12 mouse cellular contexts compared by ENCODE assay signal in the genomic region with DNA sequence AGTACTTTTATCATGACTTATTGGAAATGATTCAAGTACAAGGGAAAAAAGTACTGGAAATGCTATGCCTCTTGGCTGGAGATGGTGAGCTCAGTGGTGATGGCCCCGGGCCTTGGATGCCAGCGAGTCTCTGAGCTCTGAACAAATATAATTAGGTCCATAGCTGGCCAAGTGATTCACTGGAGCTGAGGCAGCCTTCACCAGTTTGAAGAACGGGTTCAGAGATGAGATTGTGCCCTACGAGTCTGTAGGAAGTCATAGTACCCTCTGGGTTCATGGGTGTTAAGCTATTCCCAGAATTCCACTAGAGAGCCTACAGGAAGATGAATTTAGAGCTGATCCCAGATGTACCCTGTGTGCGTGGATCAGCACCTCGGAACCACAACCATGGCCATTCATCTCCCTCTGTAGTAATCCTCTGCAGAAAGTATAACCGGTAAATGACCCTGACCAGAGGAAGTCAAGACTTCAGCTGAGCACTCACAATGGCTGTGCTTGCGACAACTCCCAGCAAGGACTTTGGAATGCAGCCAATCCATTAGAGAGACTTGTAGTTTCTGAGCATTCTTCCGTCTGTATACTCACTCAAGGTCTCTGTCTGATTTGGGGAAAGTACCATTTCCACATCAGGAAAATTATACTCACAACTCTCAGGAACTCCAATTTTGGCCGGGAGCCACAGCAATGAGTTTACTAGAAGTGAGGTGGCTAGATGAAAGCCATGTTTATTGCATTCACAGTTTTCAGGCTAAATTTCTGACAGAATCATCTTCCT. TPM values are rescaled to one million over a fixed set of nuclear protein-coding genes. Genes with fewer than 3 reads are reported as not detected.
DNase-seq lines count a peak whose midpoint lies in the region.
"Had no signal": no experiment of that assay in that cellular context is flagged by ENCODE, and none has a peak within 500 bp of the region (broad histone marks: within the 10 kb centered on the region; RNA-seq: fewer than 3 reads in every experiment).

No protein-coding gene starts in this region.

- intact Hi-C loops in heart, postnatal 10 days (cut with DNase I), result no loop called here
- intact Hi-C loops in heart, postnatal 36 days (cut with DNase I), result no loop called here

- peak; percentile 5 to 15 for DNase-seq in heart, postnatal 10 days
- no peak for DNase-seq in heart, postnatal 36 days
- peak; percentile 5 for DNase-seq in right cerebral cortex, postnatal 4 days
- no peak for DNase-seq in right cerebral cortex, postnatal 25 days
- peak; percentile 84 for DNase-seq in adrenal gland, postnatal 25 days
- DNase-seq in ovary, postnatal 36 days (ENCODE audit: low spot score), result peak; percentile 20
- DNase-seq in left cerebral cortex, adult 9 months (ENCODE audit: low spot score in 2 of 2), result no peak
- DNase-seq: kidney, adult 18-20 months had no signal

RNA-seq across cellular contexts. Expression of a gene that starts 36.4 kb away (rescaled TPM):
- total RNA-seq in heart, postnatal 10 days (2021), result not detected
- total RNA-seq in heart, postnatal 36 days (2021), result under 1 TPM in 1 of 2 experiments, not detected in 1; 0.08 TPM
- total RNA-seq in adrenal gland, postnatal 25 days (2021), result not detected in 2 replicates
- total RNA-seq: common myeloid progenitor, adult 5-6 weeks; layer of hippocampus, postnatal 25 days; liver, adult 2 months; monocyte, adult 5-6 weeks had no signal

RNA-seq across cellular contexts. Expression of a gene that starts 52.4 kb away (rescaled TPM):
- total RNA-seq in heart, postnatal 10 days (2021), result not detected
- total RNA-seq in heart, postnatal 36 days (2021), result not detected
- not detected in 2 replicates for total RNA-seq in adrenal gland, postnatal 25 days (2021)
- total RNA-seq: common myeloid progenitor, adult 5-6 weeks; layer of hippocampus, postnatal 25 days; liver, adult 2 months; monocyte, adult 5-6 weeks had no signal

Comparison
In these comparisons a context has a peak if more than half of its experiments do, and no peak if none do; other contexts are left out.
1. DNase-seq: peak in heart, postnatal 10 days (2 of 2), right cerebral cortex, postnatal 4 days (single experiment), adrenal gland, postnatal 25 days (single experiment) and ovary, postnatal 36 days (single experiment); none in heart, postnatal 36 days (0 of 2), right cerebral cortex, postnatal 25 days (single experiment) and left cerebral cortex, adult 9 months (0 of 2).